Mouse (Mus musculus) liver (tissue): Measurements from ENCODE around the gene Wfdc11.
"Not testable (repeated sequence)": the region's sequence is repeated elsewhere in the genome, so short reads cannot be mapped to it uniquely, and the experiment has no call there.

Experiments used
- DNase-seq: peaks from one replicate; pipeline ENCODE4 v3.0.0-alpha.2; 2020; ENCODE audit warnings: mixed read lengths

Wfdc11 gene

GRCm38 (mm10) chr2:164673987-164674386 lies at the start of gene Wfdc11:
Gene Wfdc11 (minus strand): TSS chr2:164674087.
- DNase-seq: no peak

- no peak for DNase-seq
Observed at GRCm38 (mm10) chr2:164723276-164723675, 49.4 kb upstream of the Wfdc11 start.

DNA sequence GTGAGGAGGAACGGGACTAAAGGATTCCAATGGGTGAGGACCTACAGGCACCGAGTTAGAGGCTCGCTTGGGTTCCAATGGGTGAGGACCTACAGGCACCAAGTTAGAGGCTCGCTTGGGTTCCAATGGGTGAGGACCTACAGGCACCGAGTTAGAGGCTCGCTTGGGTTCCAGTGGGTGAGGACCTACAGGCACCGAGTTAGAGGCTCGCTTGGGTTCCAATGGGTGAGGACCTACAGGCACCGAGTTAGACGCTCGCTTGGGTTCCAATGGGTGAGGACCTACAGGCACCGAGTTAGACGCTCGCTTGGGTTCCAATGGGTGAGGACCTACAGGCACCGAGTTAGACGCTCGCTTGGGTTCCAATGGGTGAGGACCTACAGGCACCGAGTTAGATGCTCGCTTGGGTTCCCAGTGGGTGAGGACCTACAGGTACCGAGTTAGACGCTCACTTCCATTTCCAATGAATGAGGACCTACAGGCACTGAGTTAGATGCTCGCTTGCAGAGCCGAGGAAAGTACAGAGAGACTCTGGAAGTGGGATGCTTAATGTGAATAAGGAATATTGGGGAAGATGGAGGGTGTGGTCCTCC lies 42.4 kb upstream of the Wfdc11 start:
- DNase-seq: not testable (repeated sequence)

DNA sequence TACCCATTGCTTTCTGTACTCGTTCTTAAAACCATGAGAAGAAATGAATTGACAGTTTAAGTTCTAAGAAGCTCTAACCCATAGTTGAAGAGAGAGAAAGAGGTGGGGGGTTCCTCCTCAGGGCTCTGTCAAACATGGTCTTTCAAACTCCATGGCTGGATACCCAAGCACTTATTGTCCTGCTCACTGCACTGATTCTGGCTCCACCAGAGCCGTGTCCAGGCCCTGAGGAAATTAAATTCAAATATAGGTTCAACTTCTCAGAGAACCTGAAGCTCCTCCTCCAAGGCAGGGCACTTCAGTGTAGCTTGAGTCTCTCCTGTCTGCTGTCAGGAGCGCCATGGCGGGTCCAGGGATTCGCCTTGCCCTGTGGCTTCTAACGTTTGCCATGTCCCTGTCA lies 41.1 kb upstream of the Wfdc11 start, which contains the start of gene Spint5:
TSS of gene Spint5 (plus strand) at position 301 of the 400 bp plus-strand sequence.
- DNase-seq: no peak

GRCm38 (mm10) chr2:164705991-164706390 lies 32.1 kb upstream of the Wfdc11 start:
- DNase-seq: no peak

- DNase-seq: no peak
Observed at GRCm38 (mm10) chr2:164705328-164705727, 31.4 kb upstream of the Wfdc11 start.

- DNase-seq: no peak
Observed at GRCm38 (mm10) chr2:164704235-164704634, 30.3 kb upstream of the Wfdc11 start.

- DNase-seq: no peak
Observed at GRCm38 (mm10) chr2:164701761-164702160, 27.9 kb upstream of the Wfdc11 start.

DNA sequence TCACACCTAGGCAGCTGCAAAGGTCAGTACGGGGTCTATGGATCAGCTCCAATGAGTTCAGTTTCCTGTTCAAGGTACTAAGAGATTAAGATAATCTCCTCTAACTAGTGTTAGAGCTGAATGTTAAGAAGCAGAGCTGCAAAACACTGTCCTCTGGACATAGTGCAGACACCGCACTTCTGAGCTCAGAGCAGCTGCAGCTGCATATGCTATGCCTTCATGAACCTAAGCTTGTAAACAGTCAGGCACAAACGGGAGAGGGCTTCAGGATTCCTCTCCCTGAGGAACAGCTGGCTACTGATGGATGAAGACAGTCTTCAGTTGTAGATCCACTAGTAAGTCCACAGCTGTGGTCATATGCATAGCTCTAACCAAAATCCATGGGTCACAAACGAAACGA lies 27.1 kb upstream of the Wfdc11 start:
- DNase-seq: no peak

- no peak for DNase-seq
Observed at GRCm38 (mm10) chr2:164698201-164698600, 24.3 kb upstream of the Wfdc11 start, which contains the start of gene Spint4. Gene Spint4 (plus strand): TSS chr2:164698501.

DNA sequence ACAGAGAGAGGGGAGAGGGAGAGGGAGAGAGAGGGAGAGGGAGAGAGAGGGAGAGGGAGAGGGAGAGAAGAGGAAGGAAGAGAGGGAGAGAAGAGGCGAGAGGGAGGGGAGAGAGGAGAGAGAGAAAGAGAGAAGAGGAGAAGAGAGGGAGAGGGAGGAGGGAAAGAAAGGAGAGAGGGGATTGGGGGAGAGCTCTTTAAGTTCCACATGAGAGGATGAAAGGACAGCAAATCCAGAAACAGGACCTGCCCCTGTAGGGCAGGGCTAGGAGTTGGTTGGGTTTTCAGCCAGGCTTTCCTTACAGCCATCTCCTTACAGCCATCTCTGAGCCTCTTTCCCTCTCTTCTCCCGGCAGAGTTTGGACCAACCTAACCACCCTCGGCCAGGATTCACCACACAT lies 10.9 kb upstream of the Wfdc11 start, which contains the start of gene Wfdc13:
TSS of gene Wfdc13 (plus strand) at position 301 of the 400 bp plus-strand sequence.
- no peak for DNase-seq

DNA sequence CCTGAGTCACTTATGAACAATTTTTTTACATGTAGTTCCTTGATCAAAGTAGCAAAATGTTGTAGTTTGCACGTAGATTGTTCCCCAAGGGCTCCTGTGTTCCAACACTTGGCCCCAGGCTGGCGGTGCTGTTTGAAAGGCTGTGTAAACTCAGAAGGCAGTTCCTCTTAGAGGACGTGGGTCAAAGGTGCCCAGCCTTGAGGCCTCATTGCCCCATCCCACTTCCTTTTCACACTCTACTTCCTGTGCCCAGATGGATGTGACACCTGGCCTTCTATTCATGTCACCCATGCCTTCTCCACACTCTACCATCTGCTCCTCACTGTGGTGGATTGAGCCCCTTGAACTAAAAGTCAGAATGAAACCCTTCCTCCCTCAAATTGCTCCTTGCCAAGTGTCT lies 6.0 kb upstream of the Wfdc11 start:
- DNase-seq: peak; percentile 14

DNA sequence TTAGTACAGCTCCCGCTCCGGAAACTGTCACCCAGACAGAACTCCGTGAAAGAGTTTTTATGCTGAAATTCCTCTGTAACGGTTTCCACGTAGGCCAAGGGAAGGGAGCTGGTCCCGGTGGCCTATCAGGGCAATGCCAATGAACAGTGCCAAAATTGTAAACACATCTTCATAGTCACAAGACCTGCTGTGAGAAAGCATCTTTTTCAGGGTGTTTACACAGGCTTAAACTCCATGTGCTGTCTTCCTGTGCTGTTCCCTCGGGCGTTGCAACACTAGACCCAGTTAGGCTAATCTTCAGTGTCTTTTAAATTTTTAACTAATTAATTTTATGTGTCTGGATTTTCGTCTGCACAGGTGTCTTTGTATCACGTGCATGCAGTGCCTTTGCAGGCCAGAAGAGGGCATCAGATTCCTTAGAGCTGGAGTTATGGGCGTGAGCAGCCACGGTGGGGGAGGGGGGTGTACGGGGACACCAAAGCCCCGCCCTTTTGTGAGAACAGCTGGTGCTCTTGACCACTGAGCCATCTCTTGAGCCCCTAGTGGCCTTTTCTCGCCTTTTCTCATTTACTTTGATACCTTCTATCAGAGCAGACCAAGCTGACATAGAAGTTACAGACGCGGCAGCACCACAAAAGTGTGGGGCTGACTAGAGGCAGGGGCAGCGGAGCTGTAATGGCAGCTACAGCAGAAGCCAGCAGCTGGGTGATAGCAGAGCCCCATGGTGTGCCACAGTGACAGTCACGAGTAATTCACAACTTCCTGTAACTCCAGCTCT lies 5.2 kb upstream of the Wfdc11 start:
- peak; percentile 78 for DNase-seq

DNA sequence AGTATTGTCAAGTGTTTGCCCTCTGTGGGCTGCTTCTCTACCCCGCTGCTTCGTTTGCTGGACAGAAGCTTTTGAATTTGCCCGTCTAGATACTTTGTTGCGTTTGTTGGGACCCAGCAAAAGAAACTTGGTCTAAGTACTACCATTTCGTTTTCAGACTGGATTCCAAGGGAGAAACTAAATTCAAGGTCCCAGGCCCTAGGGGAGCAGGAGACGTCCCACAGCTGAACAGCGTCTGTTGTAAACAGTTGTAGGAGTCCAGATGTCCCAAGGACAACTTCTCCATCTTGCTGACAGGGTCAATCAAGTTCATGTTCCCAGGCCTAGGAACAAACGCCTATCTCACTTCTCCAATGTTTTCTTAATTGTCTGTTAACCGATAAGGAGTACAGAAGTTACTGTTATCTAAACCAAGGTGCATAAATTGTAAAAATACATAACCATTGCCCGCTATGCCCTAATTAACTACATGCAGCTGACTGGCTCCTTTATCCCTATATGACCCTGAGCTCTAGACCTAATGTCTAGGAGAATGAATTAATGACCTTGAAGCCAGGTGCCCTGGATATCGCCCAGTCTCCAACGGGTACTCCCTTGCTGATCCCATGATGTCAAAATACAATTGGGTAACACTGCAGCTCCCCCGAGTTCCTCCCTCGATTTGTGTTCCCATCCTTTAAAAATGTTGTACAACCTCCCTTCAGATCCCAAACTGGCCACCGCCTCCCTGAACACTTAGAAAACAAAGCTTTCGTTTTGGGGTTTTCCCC lies 3.2 kb upstream of the Wfdc11 start:
- DNase-seq: no peak

DNA sequence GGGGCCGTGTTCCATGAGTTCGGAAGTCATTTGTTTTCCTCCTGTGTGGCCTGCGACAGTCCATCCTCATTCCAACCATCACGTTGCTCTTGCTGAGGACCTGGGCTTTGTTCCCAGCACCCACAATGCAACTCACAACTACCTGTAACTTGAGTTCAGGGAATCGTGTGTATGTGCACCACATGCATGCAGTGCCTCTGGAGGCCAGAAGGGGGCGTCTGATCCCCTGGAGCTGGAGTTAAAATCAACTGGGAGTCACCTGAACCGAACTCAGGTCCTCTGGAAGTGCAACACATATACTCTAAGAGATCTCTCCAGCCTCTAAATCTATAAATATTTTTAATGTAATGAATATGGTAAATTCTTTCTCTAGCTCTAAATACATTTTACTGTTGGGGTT lies 2.2 kb upstream of the Wfdc11 start:
- DNase-seq: no peak

DNA sequence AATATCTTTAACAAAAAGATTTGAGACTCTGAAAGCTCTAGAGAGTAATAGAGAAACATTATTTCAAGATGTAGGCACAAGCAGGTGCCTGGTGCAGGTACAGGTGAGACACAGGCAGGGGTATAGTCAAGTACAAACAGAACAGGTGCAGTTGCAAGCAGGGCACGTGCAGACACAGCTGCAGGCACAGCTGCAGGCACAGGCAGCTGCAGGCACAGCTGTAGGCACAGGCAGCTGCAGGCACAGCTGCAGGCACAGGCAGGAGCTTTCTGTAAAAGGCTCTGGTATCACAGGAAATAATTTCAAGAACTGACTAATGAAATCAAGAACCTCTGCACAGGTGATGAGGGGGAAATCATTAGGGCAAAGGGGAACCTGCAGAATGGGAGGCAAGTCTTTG lies 2.9 kb downstream of the Wfdc11 start:
- no peak for DNase-seq

DNA sequence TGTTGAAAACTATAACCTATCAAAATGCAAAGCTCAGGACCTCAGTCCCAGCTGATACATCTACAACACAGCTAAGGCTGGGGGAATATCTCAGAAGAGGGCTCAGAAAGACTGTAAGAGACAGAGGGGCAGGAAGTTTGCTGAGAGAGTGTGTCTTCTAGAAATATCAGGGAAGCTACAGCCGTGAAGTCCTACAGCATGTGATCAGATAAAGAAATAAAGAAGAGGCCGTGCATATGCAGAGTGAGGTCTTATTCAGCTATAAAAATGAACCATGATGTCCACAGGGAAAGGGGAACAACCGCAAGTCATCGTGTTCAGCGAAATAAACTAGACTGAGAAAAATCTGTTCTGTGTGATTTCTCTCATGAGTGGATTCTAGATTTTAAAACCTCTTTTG lies 3.6 kb downstream of the Wfdc11 start:
- no peak for DNase-seq

- no peak for DNase-seq
Observed at GRCm38 (mm10) chr2:164664851-164665250, 9.0 kb downstream of the Wfdc11 start.

- no peak for DNase-seq
Observed at GRCm38 (mm10) chr2:164656483-164656882, 17.4 kb downstream of the Wfdc11 start, which contains the start of gene Wfdc9. Gene Wfdc9 (minus strand): TSS chr2:164656583.

DNA sequence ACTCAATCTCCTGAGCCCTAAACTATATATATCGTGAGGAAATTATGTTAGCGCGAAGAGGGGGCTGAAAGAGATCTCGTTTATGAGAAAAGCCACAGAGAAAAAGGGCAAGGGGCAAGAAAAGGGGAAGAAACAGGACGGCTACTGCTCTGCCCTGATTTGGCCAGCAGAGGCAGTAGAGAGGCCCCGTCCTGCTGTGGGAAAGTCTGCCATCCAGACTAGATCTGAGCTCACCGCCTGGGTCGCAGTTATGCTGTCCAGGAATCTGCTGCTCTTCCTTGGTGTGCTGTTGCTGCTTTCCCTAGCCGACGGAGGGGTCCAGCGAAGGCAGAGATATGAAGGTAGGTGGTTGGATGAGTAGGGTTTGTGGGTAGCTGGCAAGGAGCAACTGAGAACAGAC lies 18.0 kb downstream of the Wfdc11 start, which contains the start of gene Wfdc10:
TSS of gene Wfdc10 (plus strand) at position 189 of the 400 bp plus-strand sequence.
- peak; percentile 29 for DNase-seq

- DNase-seq: no peak
Observed at GRCm38 (mm10) chr2:164641881-164642673, 31.8 kb downstream of the Wfdc11 start.

DNA sequence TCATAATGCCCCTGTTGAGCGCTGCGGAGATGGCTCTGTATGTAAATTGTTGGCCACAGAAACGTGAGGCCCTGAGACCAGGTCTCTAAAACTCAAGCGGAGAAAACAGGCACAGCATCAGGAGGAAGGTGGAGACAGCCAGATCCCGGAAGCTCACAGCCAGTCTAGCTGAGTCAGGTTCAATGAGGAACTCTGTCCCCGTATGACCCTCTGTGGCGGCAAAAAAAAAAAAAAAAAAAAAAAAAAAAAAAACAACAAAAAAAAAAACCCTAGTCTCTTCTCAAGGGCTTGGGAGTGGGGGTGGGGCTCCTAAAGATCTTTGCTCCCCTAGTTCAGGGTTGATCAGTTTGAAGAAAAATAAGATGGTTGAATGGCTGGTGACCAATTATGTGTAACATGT lies 32.8 kb downstream of the Wfdc11 start:
- no peak for DNase-seq
